Mouse (Mus musculus): ENCODE measurements around the gene Unc119b.
"Not testable (repeated sequence)": the region's sequence is repeated elsewhere in the genome, so short reads cannot be mapped to it uniquely, and the experiment has no call there.

The Unc119b gene

GRCm38 (mm10) chr5:115098195-115098594 is 36.6 kb downstream of the Unc119b start, which contains the start of gene Gm10401:
Gene Gm10401 (minus strand): TSS chr5:115098295.
- no peak for DNase-seq (ENCODE audit: inconsistent age in 2 of 2, low spot score in 1 of 2)

GRCm38 (mm10) chr5:115091776-115092175 is 43.0 kb downstream of the Unc119b start:
- DNase-seq (ENCODE audit: inconsistent age in 2 of 2, low spot score in 1 of 2) = no peak

DNA sequence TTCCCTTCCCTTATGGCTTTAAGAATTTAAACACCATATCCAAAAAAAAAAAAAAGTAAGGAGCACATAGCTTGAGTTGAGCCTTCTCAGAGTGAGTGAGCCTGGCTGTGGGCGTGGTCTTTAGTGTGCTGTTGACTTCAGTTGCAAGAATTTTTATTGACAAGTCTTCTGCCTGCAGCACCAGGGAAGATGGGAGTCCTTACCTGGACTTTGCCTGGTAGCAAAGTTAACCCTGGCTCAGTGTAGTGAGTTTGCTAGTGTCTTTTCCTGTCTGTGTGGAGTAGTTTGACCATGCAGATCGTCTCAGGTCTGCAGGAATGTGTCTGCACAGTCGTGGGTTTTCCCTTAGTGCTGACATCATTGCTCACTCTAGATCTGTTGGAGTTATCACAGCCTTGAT is 43.8 kb downstream of the Unc119b start:
- no peak for DNase-seq (ENCODE audit: inconsistent age in 2 of 2, low spot score in 1 of 2)

- no peak for DNase-seq (ENCODE audit: inconsistent age in 2 of 2, low spot score in 1 of 2)
These were observed 45.0 kb downstream of the Unc119b start for GRCm38 (mm10) chr5:115089592-115090268.

- DNase-seq (ENCODE audit: inconsistent age in 2 of 2, low spot score in 1 of 2) = no peak
These were observed 49.1 kb downstream of the Unc119b start for GRCm38 (mm10) chr5:115085675-115086074.

GRCm38 (mm10) chr5:115083492-115083891 is 51.3 kb downstream of the Unc119b start:
- DNase-seq (ENCODE audit: inconsistent age in 2 of 2, low spot score in 1 of 2) = no peak

DNA sequence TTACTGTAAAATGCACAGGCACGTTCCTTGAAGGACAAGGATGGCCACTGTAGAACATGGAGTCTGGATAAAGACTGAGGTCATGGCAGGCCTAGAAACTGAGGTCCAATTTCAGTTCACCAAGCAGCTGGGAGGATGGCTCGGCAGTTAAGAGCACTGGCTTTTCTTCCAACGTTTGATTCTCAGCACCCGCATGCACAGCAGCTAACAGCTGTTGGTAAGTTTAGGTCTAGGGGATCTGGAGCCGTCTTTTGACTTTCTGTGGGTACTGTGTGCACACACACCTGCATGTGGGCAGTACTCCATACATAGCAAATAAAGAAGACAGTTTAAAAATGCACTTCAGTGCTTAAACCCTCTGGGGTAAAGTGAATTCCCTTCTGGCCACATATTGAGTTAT is 53.1 kb downstream of the Unc119b start:
- DNase-seq (ENCODE audit: inconsistent age in 2 of 2, low spot score in 1 of 2) = no peak

DNA sequence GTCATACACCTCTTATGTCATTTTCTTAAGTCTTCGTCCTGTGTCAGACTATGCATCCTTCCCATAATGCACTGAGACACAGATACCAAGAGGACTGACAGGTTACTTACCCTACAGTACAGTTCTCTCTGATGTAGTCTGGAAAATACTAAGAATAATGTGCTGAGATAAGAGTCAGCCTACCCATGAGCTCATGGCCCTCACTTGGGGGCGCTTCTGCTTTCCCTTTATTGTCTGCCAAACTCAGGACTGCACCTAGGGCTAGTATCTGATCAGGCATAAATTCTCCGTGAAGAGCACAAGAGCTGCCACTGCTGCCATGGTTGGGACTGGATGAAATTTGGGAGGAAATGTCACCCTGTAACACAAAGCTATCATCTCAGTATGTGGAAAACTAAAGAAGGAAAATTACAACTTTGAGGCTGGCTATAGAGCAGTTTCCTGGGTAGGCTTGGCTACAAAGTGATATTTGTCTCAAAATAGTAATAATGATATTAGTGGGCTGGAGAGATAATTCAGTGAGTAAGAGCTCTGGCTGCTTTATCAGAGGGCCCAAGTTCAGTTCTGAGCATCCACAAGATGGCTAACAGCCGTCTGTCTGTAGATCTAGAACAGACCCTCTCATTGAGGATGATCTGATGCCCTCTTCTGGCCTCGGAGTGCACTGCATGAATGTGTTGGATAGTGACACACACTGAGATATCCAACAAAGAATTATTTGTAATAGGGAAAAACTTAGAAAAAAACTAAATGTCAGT is 58.5 kb downstream of the Unc119b start:
- peak; percentile 67 to 91 for DNase-seq (ENCODE audit: inconsistent age in 2 of 2, low spot score in 1 of 2)

GRCm38 (mm10) chr5:115074749-115075148 is 60.0 kb downstream of the Unc119b start:
- DNase-seq (ENCODE audit: inconsistent age in 2 of 2, low spot score in 1 of 2) = no peak

DNA sequence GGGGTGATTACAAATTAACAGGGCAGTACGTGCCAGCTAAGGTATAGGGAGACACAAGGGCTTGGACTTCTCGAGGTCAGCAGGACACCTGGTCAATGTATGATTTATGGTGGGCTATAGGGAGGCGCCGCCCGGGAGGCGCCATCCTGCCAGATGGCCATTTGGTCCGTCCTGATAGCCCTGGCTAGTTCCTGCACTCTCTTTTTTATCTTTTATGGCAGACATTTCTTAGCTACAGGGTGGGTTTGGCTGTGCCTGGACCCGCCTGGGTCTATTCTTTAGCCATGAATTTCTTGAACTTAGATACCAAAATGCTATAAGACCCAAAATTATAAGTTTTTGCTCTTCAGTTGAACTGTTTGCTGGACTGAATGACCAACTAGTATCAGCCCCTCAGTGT is 61.5 kb downstream of the Unc119b start:
- DNase-seq (ENCODE audit: inconsistent age in 2 of 2, low spot score in 1 of 2) = not testable (repeated sequence)

Measured in adrenal gland, adult (tissue).